ENCODE assay signal across 17 mouse cellular contexts in genomic region chr10:66923947-66924346, GRCm38 (mm10).
"Had no signal": no experiment of that assay in that cellular context is flagged by ENCODE, and none has a peak within 500 bp of the region (broad histone marks: within the 10 kb centered on the region; RNA-seq: fewer than 3 reads in every experiment).

No protein-coding gene starts in this region.

- H3K9ac ChIP-seq: neural tube, embryonic 12.5 days; neural tube, embryonic 13.5 days; neural tube, embryonic 15.5 days; stomach, embryonic 15.5 days had no signal

- H3K9me3 ChIP-seq: neural tube, embryonic 12.5 days; neural tube, embryonic 13.5 days; neural tube, embryonic 15.5 days; stomach, embryonic 15.5 days had no signal

- H3K27ac ChIP-seq: neural tube, embryonic 12.5 days; neural tube, embryonic 13.5 days; neural tube, embryonic 15.5 days; stomach, embryonic 15.5 days; stomach, postnatal 0 days had no signal

- H3K36me3 ChIP-seq: neural tube, embryonic 12.5 days; neural tube, embryonic 13.5 days; neural tube, embryonic 15.5 days; stomach, embryonic 15.5 days had no signal

- DNase-seq: retina, postnatal 1 day; right cerebral cortex, adult 18-20 months; right cerebral cortex, postnatal 14 days; right cerebral cortex, postnatal 25 days; right cerebral cortex, postnatal 4 days; spleen, adult 18-20 months; thymus, adult 18-20 months; thymus, adult 2 months; thymus, postnatal 14 days; thymus, postnatal 25 days; thymus, postnatal 36 days; thymus, postnatal 4 days had no signal

- H3K4me3 ChIP-seq: neural tube, embryonic 12.5 days; neural tube, embryonic 13.5 days; neural tube, embryonic 15.5 days; stomach, embryonic 15.5 days had no signal

- H3K27me3 ChIP-seq: neural tube, embryonic 12.5 days; neural tube, embryonic 13.5 days; neural tube, embryonic 15.5 days; stomach, embryonic 15.5 days had no signal
